Mouse (Mus musculus) CH12.LX (cell line): ENCODE data around the gene Trpt1. TPM values are rescaled to one million over a fixed set of nuclear protein-coding genes. Genes with fewer than 3 reads are reported as not detected.
A peak's percentile ranks its signal among the peaks of the same experiment; 100 is the strongest.

ENCODE experiments used
- DNase-seq: peaks from one replicate; pipeline ENCODE4 v3.0.0-alpha.2; 2013; ENCODE audit errors: extremely low read depth
- H3K27ac ChIP-seq: 2 replicates; pipeline ENCODE4 v1.5.1; 2012; ENCODE audit warnings: low read depth, mild to moderate bottlenecking, control low read depth, moderate library complexity; ENCODE audit not compliant: insufficient read depth
- H3K27me3 ChIP-seq: replicated peaks from 2 replicates; pipeline ENCODE3; 2012; ENCODE audit warnings: inconsistent platforms
- H3K36me3 ChIP-seq, 2 experiments: replicated peaks in 1 of 2; 2 replicates each; pipeline versions ENCODE3 to v1.6.1; 2012; ENCODE audit warnings: inconsistent platforms in 1 of 2, low read length in 1 of 2, mild to moderate bottlenecking in 1 of 2, mixed read lengths in 1 of 2, moderate library complexity in 1 of 2; ENCODE audit not compliant: control insufficient read depth in 1 of 2, insufficient read depth in 1 of 2
- H3K4me1 ChIP-seq, 2 experiments: 2 replicates each; pipeline ENCODE4 v1.6.1; 2012; ENCODE audit warnings: inconsistent platforms in 1 of 2, moderate library complexity in 1 of 2; ENCODE audit not compliant: insufficient read depth in 2 of 2, control insufficient read depth in 1 of 2
- H3K4me2 ChIP-seq: 2 replicates; pipeline ENCODE4 v1.6.1; 2012; ENCODE audit warnings: low read depth, mild to moderate bottlenecking, control low read depth; ENCODE audit not compliant: poor library complexity, insufficient read depth, severe bottlenecking
- H3K4me3 ChIP-seq, 3 experiments: fragments of 150-350 bp in 1 of 3; sonication (generic) in 1 of 3; replicated peaks in 1 of 3; 2 replicates each; pipeline versions ENCODE3 to v1.5.1; 2011 to 2012; ENCODE audit warnings: low read depth in 2 of 3, low read length in 2 of 3, mild to moderate bottlenecking in 2 of 3, moderate library complexity in 2 of 3, control low read depth in 1 of 3, improper control_type of control experiment in 1 of 3, inconsistent platforms in 1 of 3, mixed read lengths in 1 of 3; ENCODE audit not compliant: poor library complexity in 1 of 3
- H3K79me2 ChIP-seq: replicated peaks from 2 replicates; pipeline ENCODE4 v1.6.1; 2012; ENCODE audit warnings: mild to moderate bottlenecking, moderate library complexity; ENCODE audit not compliant: control insufficient read depth, poor library complexity, insufficient read depth, severe bottlenecking; ENCODE audit errors: extremely low read depth
- H3K9ac ChIP-seq: 2 replicates; pipeline ENCODE4 v1.6.1; 2012; ENCODE audit warnings: low read depth, mild to moderate bottlenecking, control low read depth, moderate library complexity; ENCODE audit not compliant: insufficient read depth
- H3K9me3 ChIP-seq: replicated peaks from 2 replicates; pipeline ENCODE3; 2012; ENCODE audit warnings: low read length, inconsistent platforms, mixed read lengths
- CHD1 ChIP-seq: IDR thresholded peaks from 2 replicates; pipeline ENCODE4 v1.6.1; 2012; ENCODE audit warnings: low read depth, low read length, improper control_type of control experiment, inconsistent platforms
- CHD2 ChIP-seq: IDR thresholded peaks from 2 replicates; pipeline ENCODE4 v1.6.1; 2011; ENCODE audit warnings: low read length, improper control_type of control experiment
- CTCF ChIP-seq, 2 experiments: IDR thresholded peaks in 1 of 2; conservative IDR thresholded peaks in 1 of 2; 2 replicates each; pipeline ENCODE4 v1.5.1; 2011 to 2012; ENCODE audit warnings: low read depth in 2 of 2, low read length in 2 of 2, improper control_type of control experiment in 1 of 2, inconsistent platforms in 1 of 2, mild to moderate bottlenecking in 1 of 2, moderate library complexity in 1 of 2
- E2F4 ChIP-seq: IDR thresholded peaks from 2 replicates; pipeline ENCODE4 v1.6.1; 2011; ENCODE audit warnings: low read depth, low read length, improper control_type of control experiment; ENCODE audit not compliant: insufficient replicate concordance
- EP300 ChIP-seq: IDR thresholded peaks from 2 replicates; pipeline ENCODE4 v1.6.1; 2011; ENCODE audit warnings: low read length, improper control_type of control experiment
- ETS1 ChIP-seq: conservative IDR thresholded peaks from 2 replicates; pipeline ENCODE4 v1.6.1; 2012; ENCODE audit warnings: low read depth, mild to moderate bottlenecking, inconsistent platforms, low read length, improper control_type of control experiment, moderate library complexity
- GABPA ChIP-seq: IDR thresholded peaks from 2 replicates; pipeline ENCODE4 v1.6.1; 2012; ENCODE audit warnings: low read depth, low read length, improper control_type of control experiment, inconsistent platforms; ENCODE audit not compliant: insufficient replicate concordance
- JUND ChIP-seq: conservative IDR thresholded peaks from 2 replicates; pipeline ENCODE4 v1.6.1; 2011; ENCODE audit warnings: low read depth, low read length, improper control_type of control experiment
- MAFK ChIP-seq: IDR thresholded peaks from 2 replicates; pipeline ENCODE4 v1.6.1; 2011; ENCODE audit warnings: low read length, improper control_type of control experiment; ENCODE audit not compliant: insufficient replicate concordance
- MAZ ChIP-seq: IDR thresholded peaks from 2 replicates; pipeline ENCODE4 v1.6.1; 2012; ENCODE audit warnings: low read depth, mild to moderate bottlenecking, inconsistent platforms, low read length, improper control_type of control experiment, moderate library complexity
- MYC ChIP-seq: IDR thresholded peaks from 2 replicates; pipeline ENCODE4 v1.6.1; 2011; ENCODE audit warnings: low read depth, mild to moderate bottlenecking, improper control_type of control experiment, low read length
- NELFE ChIP-seq: IDR thresholded peaks from 2 replicates; pipeline ENCODE4 v1.6.1; 2011; ENCODE audit warnings: low read depth, low read length, improper control_type of control experiment
- POLR2A ChIP-seq: IDR thresholded peaks from 2 replicates; pipeline ENCODE4 v1.6.1; 2011; ENCODE audit warnings: low read depth, mild to moderate bottlenecking, improper control_type of control experiment, low read length
- RAD21 ChIP-seq: IDR thresholded peaks from 2 replicates; pipeline ENCODE4 v1.6.1; 2011; ENCODE audit warnings: low read depth, mild to moderate bottlenecking, low read length, improper control_type of control experiment, moderate library complexity
- RCOR1 ChIP-seq: conservative IDR thresholded peaks from 2 replicates; pipeline ENCODE4 v1.6.1; 2012; ENCODE audit warnings: low read depth, mild to moderate bottlenecking, inconsistent platforms, low read length, improper control_type of control experiment
- ZC3H11A ChIP-seq: IDR thresholded peaks from 2 replicates; pipeline ENCODE4 v1.6.1; 2012; ENCODE audit warnings: low read depth, mild to moderate bottlenecking, inconsistent platforms, low read length, improper control_type of control experiment
- ZKSCAN1 ChIP-seq: IDR thresholded peaks from 2 replicates; pipeline ENCODE4 v1.6.1; 2012; ENCODE audit warnings: low read depth, inconsistent platforms, low read length, improper control_type of control experiment, borderline replicate concordance
- ZMIZ1 ChIP-seq: IDR thresholded peaks from 2 replicates; pipeline ENCODE4 v1.6.1; 2012; ENCODE audit warnings: low read depth, mild to moderate bottlenecking, inconsistent platforms, low read length, improper control_type of control experiment
- ZNF384 ChIP-seq: IDR thresholded peaks from 2 replicates; pipeline ENCODE4 v1.6.1; 2012; ENCODE audit warnings: low read depth, low read length, improper control_type of control experiment, inconsistent platforms
- dilution Hi-C: fragments of 300-500 bp; cut with MboI; formaldehyde crosslinking; loops from 2 replicates; pipeline ENCODE4 v1.14.3; 2020; ENCODE audit warnings: low sequenced_read_pairs; ENCODE audit not compliant: extremely low pct_unique_long_range_greater_than_20kb, extremely low pct_ligation_motif_present
- in situ Hi-C: fragments of 300-500 bp; cut with MboI; formaldehyde crosslinking; loops from 3 replicates; pipeline ENCODE4 v1.14.3; 2019; ENCODE audit warnings: low sequenced_read_pairs, low pct_ligation_motif_present, low pct_unique_long_range_greater_than_20kb, mixed read lengths
- polyA plus RNA-seq: library from polyadenylated mRNA; unstranded; fragments of >175 nt; gene quantifications from 2 replicates; pipeline ENCODE4 v1.2.1, GENCODE M21; 2012; ENCODE audit warnings: low read depth; ENCODE audit not compliant: insufficient read length
- total RNA-seq, 2 experiments: library from RNA; depleted of rRNA; stranded (reverse); fragments of 300-350 nt in 1 of 2; fragments of >200 nt in 1 of 2; gene quantifications; 2 replicates each; pipeline ENCODE4 v1.2.3; 2012 to 2014

Gene Trpt1
- total and polyA plus RNA-seq, 3 experiments: 3.1 to 4.7 (median 3.4) TPM

DNA sequence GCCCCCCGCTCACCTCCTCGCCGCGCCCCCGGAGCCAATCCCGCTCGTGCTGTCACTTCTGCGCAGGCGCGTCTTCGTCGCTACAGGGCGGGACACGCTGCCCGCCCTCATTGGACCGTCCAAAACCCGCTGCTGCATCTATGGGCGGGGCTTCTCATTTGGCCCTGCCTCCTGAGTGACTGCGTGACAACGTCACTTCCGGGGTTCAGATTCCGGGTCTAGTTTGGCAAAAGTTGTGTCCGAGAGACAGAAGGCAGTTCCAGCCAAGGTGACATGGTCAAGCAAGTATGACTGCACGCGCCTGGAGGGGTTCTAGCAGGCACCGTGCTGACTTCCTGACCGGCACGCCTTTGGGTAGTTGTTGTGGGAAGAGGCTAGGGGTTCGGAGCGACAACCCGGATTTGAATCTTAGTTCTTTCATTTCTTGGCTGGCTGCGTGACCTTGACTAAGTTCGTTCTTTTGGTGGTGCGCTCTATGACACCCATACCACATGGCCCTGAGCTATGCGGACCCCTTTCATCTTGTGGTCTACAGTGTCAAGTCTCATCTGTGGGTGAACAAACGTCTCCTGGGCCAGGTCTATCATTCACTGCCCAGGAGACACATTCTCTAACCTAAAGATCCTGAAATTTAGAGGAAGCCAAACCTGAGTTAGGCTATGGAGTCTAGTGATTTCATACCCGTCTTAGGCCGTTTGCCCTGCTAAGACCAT, 15.4 kb upstream of the Trpt1 start, which contains the start of gene Fkbp2 (continued):
- no peak for TF ChIP-seq ZKSCAN1
- peak; percentile 59; the same call in 1 of the 2 replicates for TF ChIP-seq CHD2
- no peak for TF ChIP-seq ETS1
- no peak for TF ChIP-seq MAFK
- TF ChIP-seq ZMIZ1: peak; percentile 97
- TF ChIP-seq EP300: no peak
- no peak for TF ChIP-seq RCOR1
- no peak for TF ChIP-seq JUND
- TF ChIP-seq RAD21: no peak
- TF ChIP-seq CHD1: no peak
- 0 out of 2 replicates have a peak, but pooled peaks have one; percentile 26 for TF ChIP-seq E2F4
- TF ChIP-seq ZNF384: no peak
- TF ChIP-seq, all 38 proteins: peak for 18

DNA sequence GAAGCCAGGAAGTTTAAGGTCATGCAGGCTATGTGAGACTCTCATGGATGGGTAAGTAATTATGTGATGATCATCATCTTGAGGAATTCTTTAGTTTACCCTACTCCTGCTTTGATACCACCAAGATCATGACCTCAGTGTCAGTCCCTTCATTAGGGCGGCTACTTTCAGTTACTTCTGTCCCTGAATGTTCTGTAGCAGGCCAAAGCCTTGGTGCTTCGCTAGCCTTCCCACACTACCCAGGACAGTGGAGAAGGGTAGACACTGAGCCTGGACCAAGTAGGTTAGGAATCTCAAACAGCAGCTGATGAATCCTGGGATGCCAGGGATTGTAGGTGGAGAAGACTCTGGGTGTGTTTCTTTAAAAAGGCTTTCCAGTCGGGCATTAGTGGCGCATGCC, 14.5 kb upstream of the Trpt1 start:
- H3K9me3 ChIP-seq: no peaks in the 10 kb centered on the region
- H3K4me3 ChIP-seq: peak overlapping the region in 2 of 3 experiments; percentile 73 to 83
- dilution Hi-C loops: no loop called here
- peaks cover 27 to 64% of the 10 kb centered on the region in 2 experiments for H3K36me3 ChIP-seq
- TF ChIP-seq CHD1: no peak
- no peak for TF ChIP-seq JUND
- TF ChIP-seq ETS1: no peak
- TF ChIP-seq MYC: no peak
- TF ChIP-seq MAFK: no peak
- TF ChIP-seq EP300: no peak
- TF ChIP-seq CTCF (conservative IDR thresholded peaks at IDR 0.05 in 1 of 2, IDR thresholded peaks at IDR 0.05 in 1 of 2; ENCODE audit: low read depth in 2 of 2, low read length in 2 of 2): no peak
- no peak for TF ChIP-seq RCOR1
- no peak for TF ChIP-seq RAD21
- no peak for TF ChIP-seq ZC3H11A
- no peak for TF ChIP-seq E2F4
- no peak for TF ChIP-seq MAZ
- TF ChIP-seq POLR2A: no peak
- no peak for TF ChIP-seq GABPA
- no peak for TF ChIP-seq ZMIZ1
- TF ChIP-seq NELFE: no peak
- in situ Hi-C loops: no loop called here
- no peak overlapping the region for H3K27ac ChIP-seq
- H3K27me3 ChIP-seq: no peaks in the 10 kb centered on the region
- peak overlapping the region; percentile 84 for H3K4me2 ChIP-seq
- H3K4me1 ChIP-seq: peaks cover 22 to 50% of the 10 kb centered on the region in 2 experiments
- peaks cover 17% of the 10 kb centered on the region for H3K79me2 ChIP-seq
- no peak for DNase-seq
- H3K9ac ChIP-seq: peak overlapping the region; percentile 78
